Mouse (Mus musculus): ENCODE measurements around the gene Rd3. TPM values are rescaled to one million over a fixed set of nuclear protein-coding genes. Genes with fewer than 3 reads are reported as not detected.

Rd3 gene
- polyA plus RNA-seq, 1 experiment from 2014 or later, result 0.45 TPM

- Histone ChIP-seq H3K9ac (no peak overlapping the region), H3K27me3 (ENCODE audit: insufficient read depth, low read length) (0 out of 2 replicates have a peak, but pooled peaks cover 2% of the 10 kb centered on the region), H3K36me3 (ENCODE audit: insufficient read depth) (no peaks in the 10 kb centered on the region), H3K9me3 (ENCODE audit: low read depth, low read length) (no peaks in the 10 kb centered on the region), H3K4me2 (no peak overlapping the region), H3K4me3 (ENCODE audit: low read depth, low read length) (no peak overlapping the region), H3K4me1 (ENCODE audit: insufficient read depth) (peaks cover 5% of the 10 kb centered on the region; the same call in 1 of the 2 replicates), H3K27ac (ENCODE audit: low read depth) (no peak overlapping the region)
- no peak for TF ChIP-seq CTCF (IDR thresholded peaks at IDR 0.05; ENCODE audit: low read depth)
- ATAC-seq (ENCODE audit: insufficient read depth) (no peak), DNase-seq (no peak)
- WGBS, result 58% methylated on average over 8 of the region's 8 CpGs
Observed at GRCm38 (mm10) chr1:191986674-191987480, 9.7 kb downstream of the Rd3 start.

DNA sequence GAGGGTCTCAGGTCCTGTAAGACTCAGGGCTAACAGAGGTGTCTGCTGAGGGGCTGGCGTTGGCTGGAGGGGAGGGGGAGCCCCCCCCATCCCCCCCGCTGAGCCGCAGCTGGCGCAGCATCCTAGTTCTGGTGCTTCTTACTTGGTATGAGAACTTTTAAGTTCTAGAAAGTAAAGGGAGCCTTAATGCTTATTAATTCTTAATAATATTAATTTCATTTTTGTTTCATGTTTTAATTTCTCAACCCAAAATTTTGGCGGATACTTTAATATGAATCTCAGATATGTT lies 10.3 kb downstream of the Rd3 start:
- DNase-seq (no peak), ATAC-seq (ENCODE audit: insufficient read depth) (no peak)
- no peak overlapping the region for H3K4me2 ChIP-seq
- H3K27me3 ChIP-seq (ENCODE audit: insufficient read depth, low read length), result 0 out of 2 replicates have a peak, but pooled peaks cover 2% of the 10 kb centered on the region
- H3K9ac ChIP-seq, result no peak overlapping the region
- H3K4me1 ChIP-seq (ENCODE audit: insufficient read depth), result peaks cover 5% of the 10 kb centered on the region; the same call in 1 of the 2 replicates
- WGBS, result 55% methylated on average over 5 of the region's 5 CpGs
- H3K27ac ChIP-seq (ENCODE audit: low read depth), result no peak overlapping the region
- H3K36me3 ChIP-seq (ENCODE audit: insufficient read depth), result no peaks in the 10 kb centered on the region
- H3K4me3 ChIP-seq (ENCODE audit: low read depth, low read length), result no peak overlapping the region
- TF ChIP-seq CTCF (IDR thresholded peaks at IDR 0.05; ENCODE audit: low read depth), result no peak
- H3K9me3 ChIP-seq (ENCODE audit: low read depth, low read length), result no peaks in the 10 kb centered on the region

- DNase-seq (peak; percentile 65), ATAC-seq (ENCODE audit: insufficient read depth) (no peak)
- H3K4me2 ChIP-seq, result peak overlapping the region; percentile 76; the same call in 1 of the 2 replicates
- H3K9ac ChIP-seq, result no peak overlapping the region
- H3K27me3 ChIP-seq (ENCODE audit: insufficient read depth, low read length), result 0 out of 2 replicates have a peak, but pooled peaks cover 2% of the 10 kb centered on the region
- WGBS, result 44% methylated on average over 3 of the region's 3 CpGs
- H3K4me1 ChIP-seq (ENCODE audit: insufficient read depth), result peaks cover 5% of the 10 kb centered on the region; the same call in 1 of the 2 replicates
- no peak overlapping the region for H3K27ac ChIP-seq (ENCODE audit: low read depth)
- TF ChIP-seq CTCF (IDR thresholded peaks at IDR 0.05; ENCODE audit: low read depth), result no peak
- no peaks in the 10 kb centered on the region for H3K36me3 ChIP-seq (ENCODE audit: insufficient read depth)
- no peak overlapping the region for H3K4me3 ChIP-seq (ENCODE audit: low read depth, low read length)
- H3K9me3 ChIP-seq (ENCODE audit: low read depth, low read length), result no peaks in the 10 kb centered on the region
Observed at GRCm38 (mm10) chr1:191988646-191989045, 11.5 kb downstream of the Rd3 start.

- peaks cover 5% of the 10 kb centered on the region; the same call in 1 of the 2 replicates for H3K4me1 ChIP-seq (ENCODE audit: insufficient read depth)
- H3K9ac ChIP-seq, result no peak overlapping the region
- no peak for DNase-seq
- H3K4me3 ChIP-seq (ENCODE audit: low read depth, low read length), result peak overlapping the region; percentile 56
- H3K27ac ChIP-seq (ENCODE audit: low read depth), result no peak overlapping the region
- 0 out of 2 replicates have a peak, but pooled peaks cover 2% of the 10 kb centered on the region for H3K27me3 ChIP-seq (ENCODE audit: insufficient read depth, low read length)
- 84% methylated on average over 5 of the region's 5 CpGs for whole genome bisulfite sequencing
- H3K9me3 ChIP-seq (ENCODE audit: low read depth, low read length), result no peaks in the 10 kb centered on the region
- no peaks in the 10 kb centered on the region for H3K36me3 ChIP-seq (ENCODE audit: insufficient read depth)
- peak overlapping the region; percentile 76 for H3K4me2 ChIP-seq
- peak; percentile 4; the same call in 1 of the 2 replicates for ATAC-seq (ENCODE audit: insufficient read depth)
- TF ChIP-seq CTCF (IDR thresholded peaks at IDR 0.05; ENCODE audit: low read depth), result no peak
Observed at GRCm38 (mm10) chr1:191989060-191989459, 11.9 kb downstream of the Rd3 start.

DNA sequence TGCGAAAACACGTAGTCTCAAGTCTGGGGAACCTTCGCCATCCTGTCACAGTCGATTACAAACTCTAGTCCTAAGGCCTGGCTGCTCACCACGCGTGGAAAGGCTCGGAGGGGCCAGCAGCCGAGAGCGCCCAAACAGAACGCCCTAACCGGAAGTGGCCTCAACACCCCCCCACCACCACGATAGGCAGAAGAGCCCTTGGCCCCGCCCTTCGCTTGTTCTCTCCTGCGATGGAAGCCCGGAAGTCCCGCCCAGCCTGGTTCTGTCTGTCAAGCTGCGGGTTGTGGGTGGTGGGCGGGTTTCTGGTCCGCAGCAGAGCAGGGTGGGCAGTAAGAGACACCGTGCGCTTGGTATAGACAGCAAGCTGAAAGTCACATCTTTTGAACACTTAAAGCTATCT lies 12.8 kb downstream of the Rd3 start:
- Histone ChIP-seq H3K27ac (ENCODE audit: low read depth) (peak overlapping the region; percentile 76), H3K4me2 (peak overlapping the region; percentile 76), H3K36me3 (ENCODE audit: insufficient read depth) (no peaks in the 10 kb centered on the region), H3K4me3 (ENCODE audit: low read depth, low read length) (peak overlapping the region; percentile 56), H3K4me1 (ENCODE audit: insufficient read depth) (peaks cover 5% of the 10 kb centered on the region; the same call in 1 of the 2 replicates), H3K27me3 (ENCODE audit: insufficient read depth, low read length) (no peaks in the 10 kb centered on the region), H3K9ac (peak overlapping the region; percentile 66), H3K9me3 (ENCODE audit: low read depth, low read length) (no peaks in the 10 kb centered on the region)
- under 1% methylated on average over 22 of the region's 22 CpGs for WGBS
- DNase-seq (peak; percentile 98), ATAC-seq (ENCODE audit: insufficient read depth) (peak; percentile 97)
- no peak for TF ChIP-seq CTCF (IDR thresholded peaks at IDR 0.05; ENCODE audit: low read depth)

DNA sequence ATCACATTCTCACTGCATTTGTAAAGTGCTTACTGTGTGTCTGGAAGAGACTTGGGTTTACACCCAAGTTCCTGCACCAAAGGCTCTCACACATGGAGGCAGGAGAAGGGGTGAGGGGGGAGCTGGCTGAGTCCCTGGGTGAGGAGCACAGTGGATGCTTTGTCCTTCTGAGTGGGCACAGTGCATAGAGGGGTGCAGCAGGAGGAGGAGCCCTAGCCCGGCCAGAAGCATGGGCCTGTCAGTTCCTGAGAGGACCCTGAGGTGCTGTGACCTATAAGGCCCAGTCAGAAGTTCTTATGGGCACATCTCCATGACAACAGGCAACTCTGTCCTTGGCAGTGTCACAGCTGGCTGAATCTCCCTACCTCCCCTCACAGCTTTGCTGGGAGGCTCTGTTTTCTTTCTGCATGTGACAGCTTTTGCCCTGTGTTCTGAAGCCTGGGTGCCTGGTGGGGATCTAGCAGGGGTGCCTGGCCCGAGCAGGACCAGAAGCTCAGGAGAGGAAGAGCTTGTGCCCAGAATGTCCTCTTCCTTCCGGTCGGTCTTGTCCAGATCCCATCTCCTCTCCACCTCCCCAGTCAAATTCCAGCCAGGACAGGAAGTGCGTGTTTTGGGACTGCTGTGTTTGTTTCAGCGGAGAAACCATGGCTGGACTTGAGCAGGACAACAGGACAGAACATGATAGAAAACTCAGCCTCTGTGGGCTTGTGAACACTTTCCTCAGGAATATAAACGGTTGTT lies 15.0 kb downstream of the Rd3 start:
- no peak for TF ChIP-seq CTCF (IDR thresholded peaks at IDR 0.05; ENCODE audit: low read depth)
- Histone ChIP-seq H3K4me1 (ENCODE audit: insufficient read depth) (peaks cover 5% of the 10 kb centered on the region; the same call in 1 of the 2 replicates), H3K9me3 (ENCODE audit: low read depth, low read length) (no peaks in the 10 kb centered on the region), H3K4me2 (no peak overlapping the region), H3K9ac (no peak overlapping the region), H3K27ac (ENCODE audit: low read depth) (no peak overlapping the region), H3K4me3 (ENCODE audit: low read depth, low read length) (no peak overlapping the region), H3K36me3 (ENCODE audit: insufficient read depth) (peaks cover 9% of the 10 kb centered on the region; the same call in 1 of the 2 replicates), H3K27me3 (ENCODE audit: insufficient read depth, low read length) (no peaks in the 10 kb centered on the region)
- no peak for DNase-seq
- 49% methylated on average over 7 of the region's 7 CpGs for WGBS
- no peak for ATAC-seq (ENCODE audit: insufficient read depth)

DNA sequence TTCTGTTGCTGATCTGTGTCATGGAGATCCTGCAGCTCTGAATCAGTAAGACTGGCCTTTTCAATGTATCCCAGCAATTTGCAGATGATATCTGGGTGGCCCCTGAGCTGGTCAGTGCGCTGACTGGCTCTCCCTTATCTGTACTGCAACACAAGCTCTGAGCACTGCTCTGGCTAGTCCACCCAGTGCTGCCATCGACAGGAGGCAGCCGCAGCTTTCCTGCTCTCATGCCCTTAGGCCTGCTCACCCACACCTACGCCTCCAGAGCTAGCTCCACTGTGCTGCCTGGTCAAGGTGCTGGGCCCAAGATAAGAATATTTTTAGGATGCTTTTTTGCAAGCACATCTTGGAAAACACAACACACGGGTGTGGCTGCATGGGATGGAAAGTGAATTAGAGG lies 17.3 kb downstream of the Rd3 start:
- no peaks in the 10 kb centered on the region for H3K27me3 ChIP-seq (ENCODE audit: insufficient read depth, low read length)
- peaks cover 28% of the 10 kb centered on the region; the same call in 1 of the 2 replicates for H3K36me3 ChIP-seq (ENCODE audit: insufficient read depth)
- no peak overlapping the region for H3K27ac ChIP-seq (ENCODE audit: low read depth)
- no peaks in the 10 kb centered on the region for H3K4me1 ChIP-seq (ENCODE audit: insufficient read depth)
- no peak for TF ChIP-seq CTCF (IDR thresholded peaks at IDR 0.05; ENCODE audit: low read depth)
- DNase-seq (no peak), ATAC-seq (ENCODE audit: insufficient read depth) (no peak)
- H3K9me3 ChIP-seq (ENCODE audit: low read depth, low read length), result no peaks in the 10 kb centered on the region
- WGBS, result 66% methylated on average over 5 of the region's 5 CpGs
- no peak overlapping the region for H3K4me2 ChIP-seq
- no peak overlapping the region for H3K9ac ChIP-seq
- H3K4me3 ChIP-seq (ENCODE audit: low read depth, low read length), result no peak overlapping the region
